Mouse (Mus musculus): Measurements from ENCODE around the gene Dnase1l2.

DNA sequence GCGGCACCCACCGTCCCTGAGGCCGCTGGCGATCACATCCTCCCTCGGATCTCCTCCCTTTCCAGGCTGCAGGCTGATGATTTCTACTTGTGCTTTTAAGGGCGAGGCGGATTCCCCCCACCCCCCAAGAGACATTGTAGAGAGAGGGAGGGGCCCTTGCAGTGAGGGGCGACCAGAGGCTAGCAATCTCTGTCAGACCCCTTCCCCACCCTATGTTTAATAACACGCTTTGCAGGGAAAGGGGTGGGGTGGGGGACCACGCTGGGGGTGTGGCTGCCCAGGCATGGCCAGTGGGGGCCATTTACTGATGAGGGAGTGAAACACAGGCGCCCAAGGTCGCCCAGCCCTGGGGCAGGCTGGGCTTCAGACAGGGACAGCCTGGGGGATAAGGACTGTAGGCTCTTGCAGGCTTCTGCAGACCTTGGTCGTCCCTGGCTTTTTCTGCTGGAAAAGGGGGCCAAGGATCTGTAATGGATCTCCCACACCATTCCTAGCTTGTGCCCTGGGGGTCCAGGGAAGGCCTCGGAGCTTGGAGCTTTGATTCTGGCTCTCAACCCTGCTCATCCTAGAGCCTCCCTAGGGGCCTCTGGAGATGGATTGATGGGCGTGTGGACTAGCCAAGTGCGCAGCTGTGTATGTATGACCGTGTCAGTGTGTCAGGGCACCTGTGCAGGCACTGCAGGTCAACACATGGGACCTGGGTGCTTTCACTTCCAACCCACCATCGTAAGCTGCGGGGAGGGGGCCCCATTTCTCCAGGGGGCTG, 46.5 kb upstream of the Dnase1l2 start:
- TF ChIP-seq CTCF (IDR thresholded peaks at IDR 0.05; ENCODE audit: borderline replicate concordance, insufficient read depth, low read length) (no peak), POLR2A (IDR thresholded peaks at IDR 0.05; ENCODE audit: low read depth, low read length) (no peak)
